Mouse (Mus musculus) MEL (cell line): ENCODE results near the gene Ccdc185.

Experiments
- BHLHE40 ChIP-seq: IDR thresholded peaks from 2 replicates; pipeline ENCODE4 v1.6.1; 2012; ENCODE audit warnings: low read depth, mild to moderate bottlenecking, inconsistent platforms, low read length, improper control_type of control experiment, borderline replicate concordance
- CTCF ChIP-seq, 3 experiments: IDR thresholded peaks in 2 of 3; conservative IDR thresholded peaks in 1 of 3; 2 replicates each; pipeline ENCODE4 v1.5.1; 2011 to 2012; ENCODE audit warnings: low read length in 3 of 3, low read depth in 2 of 3, mild to moderate bottlenecking in 2 of 3, improper control_type of control experiment in 1 of 3, inconsistent platforms in 1 of 3, mixed read lengths in 1 of 3, moderate library complexity in 1 of 3; ENCODE audit not compliant: control insufficient read depth in 1 of 3, insufficient read depth in 1 of 3, poor library complexity in 1 of 3, severe bottlenecking in 1 of 3
- E2F4 ChIP-seq: IDR thresholded peaks from 2 replicates; pipeline ENCODE4 v1.6.1; 2011; ENCODE audit warnings: low read depth, low read length, improper control_type of control experiment, borderline replicate concordance
- EP300 ChIP-seq, 2 experiments: IDR thresholded peaks; 2 replicates each; pipeline ENCODE4 v1.6.1; 2011; ENCODE audit warnings: improper control_type of control experiment in 2 of 2, low read length in 2 of 2, low read depth in 1 of 2, mild to moderate bottlenecking in 1 of 2
- GATA1 ChIP-seq: IDR thresholded peaks from 2 replicates; pipeline ENCODE4 v1.6.1; 2011; ENCODE audit warnings: low read depth, low read length, improper control_type of control experiment
- POLR2A ChIP-seq, 2 experiments: IDR thresholded peaks; 2 replicates each; pipeline ENCODE4 v1.6.1; 2011 to 2012; ENCODE audit warnings: low read length in 2 of 2, mild to moderate bottlenecking in 2 of 2, control low read depth in 1 of 2, improper control_type of control experiment in 1 of 2, low read depth in 1 of 2, moderate library complexity in 1 of 2; ENCODE audit not compliant: control insufficient read depth in 1 of 2, insufficient read depth in 1 of 2, poor library complexity in 1 of 2
- POLR2AphosphoS5 ChIP-seq: IDR thresholded peaks from 2 replicates; pipeline ENCODE4 v1.6.1; 2012; ENCODE audit warnings: low read depth, borderline replicate concordance, mild to moderate bottlenecking, inconsistent platforms, low read length, moderate library complexity, mixed read lengths
- SIN3A ChIP-seq: IDR thresholded peaks from 2 replicates; pipeline ENCODE4 v1.6.1; 2012; ENCODE audit warnings: low read length, improper control_type of control experiment, inconsistent platforms
- TAL1 ChIP-seq: IDR thresholded peaks from 2 replicates; pipeline ENCODE4 v1.6.1; 2012; ENCODE audit warnings: mild to moderate bottlenecking, inconsistent platforms, low read length, moderate library complexity, mixed read lengths
- TCF12 ChIP-seq: IDR thresholded peaks from 2 replicates; pipeline ENCODE4 v1.6.1; 2014; ENCODE audit warnings: low read depth, mild to moderate bottlenecking, inconsistent platforms, low read length, improper control_type of control experiment, moderate library complexity
- USF1 ChIP-seq: IDR thresholded peaks from 2 replicates; pipeline ENCODE4 v1.6.1; 2014; ENCODE audit warnings: low read depth, mild to moderate bottlenecking, inconsistent platforms, low read length, improper control_type of control experiment, moderate library complexity
- ZC3H11A ChIP-seq: IDR thresholded peaks from 2 replicates; pipeline ENCODE4 v1.6.1; 2012; ENCODE audit warnings: low read depth, mild to moderate bottlenecking, inconsistent platforms, low read length, improper control_type of control experiment

DNA sequence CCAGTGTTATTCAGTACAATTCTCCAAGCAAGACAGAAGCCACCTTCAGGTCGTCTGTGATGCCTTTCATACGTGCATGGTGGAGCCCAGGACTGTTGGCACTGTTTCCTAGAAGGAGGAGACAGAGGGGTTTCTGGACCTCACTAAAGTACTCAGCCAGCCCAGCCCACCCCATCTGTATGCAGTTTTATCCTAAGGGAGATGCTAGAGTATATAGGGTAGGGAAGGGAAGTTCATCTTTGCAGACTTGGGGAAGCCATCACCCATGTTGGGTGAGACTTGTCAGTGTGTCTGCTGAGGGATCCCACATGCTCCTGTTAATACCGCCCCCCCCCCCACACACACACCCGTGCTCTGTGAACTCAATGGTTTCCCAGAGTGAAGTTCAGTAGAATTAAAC, 13.1 kb downstream of the Ccdc185 start:
- TF ChIP-seq CTCF (IDR thresholded peaks at IDR 0.05 in 2 of 3, conservative IDR thresholded peaks at IDR 0.05 in 1 of 3; ENCODE audit: control insufficient read depth in 1 of 3, insufficient read depth in 1 of 3, low read depth in 2 of 3, low read length in 3 of 3, poor library complexity in 1 of 3, severe bottlenecking in 1 of 3) (no peak), POLR2A (IDR thresholded peaks at IDR 0.05; ENCODE audit: control insufficient read depth in 1 of 2, insufficient read depth in 1 of 2, low read depth in 1 of 2, low read length in 2 of 2, poor library complexity in 1 of 2) (no peak), EP300 (IDR thresholded peaks at IDR 0.05; ENCODE audit: low read depth in 1 of 2, low read length in 2 of 2) (no peak), POLR2AphosphoS5 (no peak), E2F4 (no peak), GATA1 (no peak), ZC3H11A (no peak), USF1 (no peak), BHLHE40 (no peak), TAL1 (no peak), TCF12 (no peak), SIN3A (no peak)
